Mouse (Mus musculus) forebrain, embryonic 10.5 days (tissue): ENCODE measurements around the gene P2rx6. TPM values are rescaled to one million over a fixed set of nuclear protein-coding genes. Genes with fewer than 3 reads are reported as not detected.

Experiments used
- DNase-seq: peaks from one replicate; pipeline ENCODE4 v3.0.0-alpha.2; 2017; ENCODE audit warnings: low spot score; ENCODE audit errors: extremely low spot score
- H3K27ac ChIP-seq: fragments of 300-500 bp; sonication (generic); 2 replicates; pipeline ENCODE4 v1.5.1; 2016; ENCODE audit warnings: mild to moderate bottlenecking
- H3K27me3 ChIP-seq: fragments of 300-500 bp; sonication (generic); 2 replicates; pipeline ENCODE4 v1.6.1; 2016; ENCODE audit warnings: mild to moderate bottlenecking; ENCODE audit not compliant: poor library complexity, severe bottlenecking
- H3K36me3 ChIP-seq: fragments of 300-500 bp; sonication (generic); replicated peaks from 2 replicates; pipeline ENCODE4 v1.6.1; 2016; ENCODE audit warnings: mild to moderate bottlenecking, moderate library complexity
- H3K4me1 ChIP-seq: fragments of 300-500 bp; sonication (generic); 2 replicates; pipeline ENCODE4 v1.6.1; 2016
- H3K4me3 ChIP-seq: fragments of 300-500 bp; sonication (generic); 2 replicates; pipeline ENCODE4 v1.5.1; 2016; ENCODE audit warnings: mild to moderate bottlenecking, moderate library complexity
- H3K9me3 ChIP-seq: fragments of 300-500 bp; sonication (generic); 2 replicates; pipeline ENCODE4 v1.6.1; 2016; ENCODE audit warnings: mild to moderate bottlenecking, moderate library complexity
- WGBS: fragments of 180-500 bp; shearing (Covaris S2); methylation state at CpG from one replicate; pipeline ENCODE4 v1.1.7; 2016; 5-methylcytosine and 5-hydroxymethylcytosine counted together
- polyA plus RNA-seq: library from polyadenylated mRNA; unstranded; fragments of >200 nt; fragmentation: Nextera tagmentation; extraction: Ambion mirVana; gene quantifications from 2 replicates; pipeline ENCODE4 v1.2.1, GENCODE M21; 2016

P2rx6 gene
- polyA plus RNA-seq, 1 experiment from 2014 or later, result 0.62 TPM

DNA sequence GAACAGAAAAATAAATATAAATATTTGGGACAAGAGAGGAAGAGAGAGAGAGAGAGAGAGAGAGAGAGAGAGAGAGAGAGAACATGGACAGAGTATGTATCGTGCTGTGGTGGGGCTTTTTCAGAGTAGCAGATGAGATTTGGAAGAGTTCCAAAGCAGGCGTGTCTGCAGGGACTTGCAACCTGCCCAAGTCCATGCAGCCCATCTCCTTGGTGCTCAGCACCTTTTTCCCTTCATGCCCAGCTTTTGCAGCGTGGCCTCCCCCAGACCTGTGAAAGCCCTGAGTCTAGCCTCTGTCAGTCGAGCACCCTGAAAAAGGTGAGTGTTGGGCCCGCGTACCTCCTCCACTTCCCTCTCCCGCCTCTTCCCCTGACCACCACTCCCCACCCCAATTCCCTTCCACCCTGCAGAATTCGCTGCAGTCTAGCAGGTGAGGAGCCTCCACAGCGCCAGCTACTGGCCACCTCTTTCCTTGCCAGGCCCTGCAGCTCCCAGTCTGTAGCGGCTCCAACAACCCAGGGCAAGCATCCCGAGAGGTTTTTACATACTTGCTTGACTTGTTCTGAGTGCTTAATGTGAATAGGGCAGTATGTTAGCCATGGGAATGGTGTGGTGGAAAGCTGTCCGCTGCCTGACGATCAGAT, 56.4 kb downstream of the P2rx6 start:
- Histone ChIP-seq H3K36me3 (peaks cover 21% of the 10 kb centered on the region), H3K9me3 (0 out of 2 replicates have a peak, but pooled peaks cover 2% of the 10 kb centered on the region), H3K27me3 (no peaks in the 10 kb centered on the region), H3K27ac (no peak overlapping the region), H3K4me1 (peaks cover 17% of the 10 kb centered on the region), H3K4me3 (peak overlapping the region; percentile 18; the same call in 1 of the 2 replicates)
- DNase-seq, result peak; percentile 65
- WGBS, result 20% methylated on average over 13 of the region's 13 CpGs

DNA sequence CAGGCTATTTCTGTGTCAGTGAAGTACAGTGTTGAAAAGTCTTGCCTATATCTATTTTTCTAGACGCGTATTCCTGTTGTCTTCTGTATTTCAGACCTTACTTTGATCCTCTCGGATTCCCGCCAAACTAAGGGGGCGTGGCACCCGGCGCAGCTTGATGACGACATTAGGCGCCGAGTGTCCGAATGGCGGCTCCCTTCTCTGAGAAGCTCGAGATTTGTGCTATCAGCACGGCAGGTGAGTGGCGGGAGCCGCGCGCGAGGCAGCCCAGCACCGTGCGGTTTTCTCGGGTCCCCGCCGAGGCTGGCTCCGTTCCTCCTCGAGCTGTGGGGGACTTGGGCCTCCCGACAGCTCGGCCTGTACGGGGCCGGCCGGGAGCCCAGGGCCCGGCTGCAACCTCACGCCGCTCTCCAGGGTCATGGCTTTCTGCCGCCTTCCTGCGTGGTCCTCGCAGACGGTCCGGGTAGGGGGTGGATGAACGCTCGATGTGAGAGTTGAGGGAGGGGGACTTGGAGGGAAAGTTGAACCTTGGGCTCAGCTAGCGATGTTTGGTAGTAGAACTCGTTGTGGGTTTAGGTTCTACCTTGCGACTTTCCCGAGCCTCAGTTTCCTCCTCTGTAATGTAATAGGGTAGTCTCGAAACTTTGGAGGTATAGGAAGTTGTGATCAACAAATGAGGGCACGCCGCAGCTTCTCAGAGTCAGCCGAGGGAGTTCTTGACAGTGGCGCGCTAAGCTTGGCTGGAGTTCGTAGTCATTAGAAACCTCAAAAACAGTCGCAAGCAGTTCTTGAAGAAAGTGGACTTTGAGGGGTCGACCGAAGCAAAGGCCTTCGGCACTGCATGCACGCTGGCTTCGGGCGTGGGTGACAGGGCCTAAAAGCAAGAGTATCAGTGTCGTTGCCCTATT, 57.8 kb downstream of the P2rx6 start, which contains the start of gene Smpd4:
Smpd4 (plus strand) TSS at position 157 of the 908 bp plus-strand sequence.
- Histone ChIP-seq H3K4me1 (peaks cover 17% of the 10 kb centered on the region), H3K9me3 (0 out of 2 replicates have a peak, but pooled peaks cover 2% of the 10 kb centered on the region), H3K27me3 (no peaks in the 10 kb centered on the region), H3K4me3 (peak within 1 kb of the TSS; percentile 77), H3K27ac (peak within 1 kb of the TSS; percentile 91), H3K36me3 (peaks cover 35% of the 10 kb centered on the region)
- peak; percentile 95 for DNase-seq
- whole genome bisulfite sequencing, result 3% methylated on average over 60 of the region's 60 CpGs

DNA sequence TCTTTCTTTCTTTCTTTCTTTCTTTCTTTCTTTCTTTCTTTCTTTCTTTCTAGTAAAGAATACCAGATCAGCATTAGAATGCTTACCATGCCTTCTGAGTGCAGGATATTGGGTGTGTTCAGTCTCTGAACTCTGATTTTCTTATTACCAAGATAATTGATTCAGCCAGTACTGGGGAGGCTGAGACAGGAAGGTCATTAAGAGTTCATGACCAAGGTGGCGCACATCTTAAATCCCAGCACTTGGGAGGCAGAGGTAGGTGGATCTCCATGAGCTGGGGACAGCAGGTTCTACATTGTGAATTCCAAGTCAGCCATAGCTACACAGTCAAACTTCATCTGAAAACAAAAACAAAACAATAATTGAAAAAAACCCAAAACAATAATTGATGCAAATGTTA, 60.3 kb downstream of the P2rx6 start:
- Histone ChIP-seq H3K4me1 (peaks cover 17% of the 10 kb centered on the region), H3K4me3 (no peak overlapping the region), H3K27ac (no peak overlapping the region), H3K9me3 (no peaks in the 10 kb centered on the region), H3K36me3 (peaks cover 60% of the 10 kb centered on the region), H3K27me3 (no peaks in the 10 kb centered on the region)
- WGBS, result 96% methylated on average over 1 of the region's 1 CpGs
- DNase-seq, result no peak

DNA sequence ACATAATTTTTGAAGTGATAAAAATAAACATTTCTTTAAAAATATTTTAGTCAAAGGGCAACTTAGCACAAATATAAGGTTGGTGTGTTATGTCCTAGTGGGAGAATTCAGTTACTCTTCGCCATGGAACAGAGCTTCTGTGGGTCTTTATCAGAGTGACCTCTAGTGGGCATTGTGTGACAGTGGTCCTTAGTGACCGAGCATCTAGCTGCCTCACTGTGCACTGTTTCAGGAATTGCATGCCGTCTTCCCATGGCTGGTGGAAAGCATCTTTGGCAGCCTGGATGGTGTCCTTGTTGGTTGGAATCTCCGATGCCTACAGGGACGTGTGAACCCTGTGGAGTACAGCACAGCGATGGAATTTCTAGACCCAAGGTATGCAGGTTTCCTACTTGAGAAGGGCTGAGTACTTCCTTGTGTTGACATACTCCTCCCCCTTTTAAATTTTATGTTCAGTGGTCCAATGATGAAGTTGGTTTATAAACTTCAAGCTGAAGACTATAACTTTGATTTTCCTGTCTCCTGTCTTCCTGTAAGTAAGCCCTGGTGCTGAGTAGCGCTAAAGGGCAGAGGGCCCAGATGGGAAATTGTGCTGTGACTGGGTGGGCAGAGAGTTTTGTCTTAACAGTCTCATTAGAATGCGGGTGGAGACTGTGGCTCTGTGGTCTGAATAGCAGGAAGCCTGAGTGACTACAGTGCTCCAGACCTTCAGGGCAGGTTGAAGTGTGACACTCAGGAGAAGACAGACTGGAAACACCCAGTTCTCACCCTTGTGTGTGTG, 64.0 kb downstream of the P2rx6 start:
- Histone ChIP-seq H3K27me3 (no peaks in the 10 kb centered on the region), H3K4me3 (no peak overlapping the region), H3K4me1 (peaks cover 3% of the 10 kb centered on the region), H3K9me3 (no peaks in the 10 kb centered on the region), H3K27ac (no peak overlapping the region), H3K36me3 (peaks cover 97% of the 10 kb centered on the region)
- DNase-seq, result no peak
- 77% methylated on average over 8 of the region's 8 CpGs for whole genome bisulfite sequencing

DNA sequence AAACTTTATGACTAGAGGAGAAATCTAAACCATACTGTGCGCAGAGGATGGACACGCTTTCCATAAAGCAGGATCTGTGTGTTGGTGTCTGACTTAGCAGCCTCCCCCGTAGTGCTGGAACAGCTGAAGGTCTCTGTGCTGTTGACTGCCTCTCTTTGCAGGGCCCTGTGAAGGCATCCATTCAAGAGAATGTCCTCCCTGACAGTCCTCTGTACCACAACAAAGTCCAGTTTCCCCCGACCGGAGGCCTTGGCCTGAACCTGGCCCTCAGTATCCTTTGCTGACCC, 64.5 kb downstream of the P2rx6 start:
- no peak for DNase-seq
- H3K27ac ChIP-seq, result no peak overlapping the region
- WGBS, result 95% methylated on average over 5 of the region's 5 CpGs
- H3K4me3 ChIP-seq, result no peak overlapping the region
- H3K4me1 ChIP-seq, result no peaks in the 10 kb centered on the region
- H3K9me3 ChIP-seq, result no peaks in the 10 kb centered on the region
- H3K36me3 ChIP-seq, result peaks cover 100% of the 10 kb centered on the region
- H3K27me3 ChIP-seq, result no peaks in the 10 kb centered on the region

Other genes starting within 250 kb of the P2rx6 start
- 0.15 and 0.20 TPM in 2 replicates for gene Serpind1, start 230.5 kb upstream of the P2rx6 start, polyA plus RNA-seq
- 11.5 and 12.0 TPM in 2 replicates for gene Snap29, start 155.9 kb upstream of the P2rx6 start, polyA plus RNA-seq
- gene Pi4ka, start 155.6 kb upstream of the P2rx6 start, polyA plus RNA-seq, result 38.6 and 39.2 TPM in 2 replicates
- 72.9 and 73.4 TPM in 2 replicates for gene Crkl, start 109.9 kb upstream of the P2rx6 start, polyA plus RNA-seq
- gene Aifm3, start 72.3 kb upstream of the P2rx6 start, polyA plus RNA-seq, result 1.3 and 2.8 TPM in 2 replicates
- gene Lztr1, start 53.2 kb upstream of the P2rx6 start, polyA plus RNA-seq, result 78.1 and 92.3 TPM in 2 replicates
- 51.7 and 53.4 TPM in 2 replicates for gene Thap7, start 30.7 kb upstream of the P2rx6 start, polyA plus RNA-seq
- 0.26 and 0.51 TPM in 2 replicates for gene Lrrc74b, start 638 bp upstream of the P2rx6 start, polyA plus RNA-seq
- gene Slc7a4, start 21.3 kb downstream of the P2rx6 start, polyA plus RNA-seq, result 2.2 and 2.7 TPM in 2 replicates
- gene Smpd4, start 57.5 kb downstream of the P2rx6 start, polyA plus RNA-seq, result 65.6 and 66.6 TPM in 2 replicates
- gene Ccdc74a, start 84.6 kb downstream of the P2rx6 start, polyA plus RNA-seq, result 7.0 and 7.1 TPM in 2 replicates
- gene Med15, start 171.0 kb downstream of the P2rx6 start, polyA plus RNA-seq, result 47.4 and 47.5 TPM in 2 replicates
- gene Klhl22, start 197.7 kb downstream of the P2rx6 start, polyA plus RNA-seq, result 55.4 and 59.1 TPM in 2 replicates
- 4.0 and 4.1 TPM in 2 replicates for gene Scarf2, start 235.4 kb downstream of the P2rx6 start, polyA plus RNA-seq